Mouse (Mus musculus) cerebellum, adult 8-10 months (tissue): ENCODE data around the gene Cfap77.
"Not testable (repeated sequence)": the region's sequence is repeated elsewhere in the genome, so short reads cannot be mapped to it uniquely, and the experiment has no call there.

Source experiments
- DNase-seq: peaks from one replicate; pipeline ENCODE4 v3.0.0; 2022

Gene Cfap77

GRCm38 (mm10) chr2:29054991-29055390, at the start of gene Cfap77:
Gene Cfap77, minus strand, starts transcription at chr2:29055066.
- no peak for DNase-seq

DNA sequence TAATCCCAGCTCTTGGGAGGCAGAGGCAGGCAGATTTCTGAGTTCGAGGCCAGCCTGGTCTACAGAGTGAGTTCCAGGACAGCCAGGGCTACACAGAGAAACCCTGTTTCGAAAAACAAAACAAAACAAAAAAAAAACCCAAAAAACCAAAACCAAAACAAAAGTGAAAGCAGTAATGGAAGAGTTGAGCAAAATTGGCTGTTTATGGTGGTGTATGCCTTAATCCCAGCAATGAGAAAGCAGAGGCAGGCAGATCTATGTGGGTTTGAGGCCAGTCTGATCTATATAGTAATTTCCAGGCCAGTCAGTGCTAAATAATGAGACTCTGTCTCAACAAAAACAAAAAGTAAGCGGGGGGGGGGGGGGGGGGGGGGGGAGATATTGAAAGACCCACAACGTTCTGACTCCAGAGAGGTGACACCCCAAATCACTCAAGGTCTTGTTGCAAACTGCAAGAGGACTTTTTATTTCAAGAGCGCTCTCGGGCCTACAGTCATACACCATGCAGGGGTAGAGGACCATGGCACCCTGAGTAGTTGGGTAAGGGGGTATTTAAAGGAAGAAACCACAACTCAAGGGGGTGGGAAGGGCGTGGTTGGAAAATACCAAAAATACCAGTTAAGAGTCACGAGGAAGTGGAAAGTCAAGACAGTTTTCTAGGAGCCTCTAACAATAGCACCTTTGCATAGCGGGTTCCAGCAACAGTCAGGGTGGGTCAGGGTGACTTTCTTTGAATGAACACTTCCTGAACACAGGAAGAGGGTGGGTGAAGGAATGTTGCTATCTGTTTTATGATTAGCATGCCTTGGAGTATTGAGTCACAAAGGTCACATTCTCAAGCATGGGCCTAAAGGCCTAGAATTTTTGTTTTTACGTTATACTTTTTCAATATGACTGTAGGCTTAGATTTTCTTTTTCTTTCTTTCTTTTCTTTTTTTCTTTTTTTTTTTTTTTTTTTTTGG, 47.8 kb upstream of the Cfap77 start:
- not testable (repeated sequence) for DNase-seq

DNA sequence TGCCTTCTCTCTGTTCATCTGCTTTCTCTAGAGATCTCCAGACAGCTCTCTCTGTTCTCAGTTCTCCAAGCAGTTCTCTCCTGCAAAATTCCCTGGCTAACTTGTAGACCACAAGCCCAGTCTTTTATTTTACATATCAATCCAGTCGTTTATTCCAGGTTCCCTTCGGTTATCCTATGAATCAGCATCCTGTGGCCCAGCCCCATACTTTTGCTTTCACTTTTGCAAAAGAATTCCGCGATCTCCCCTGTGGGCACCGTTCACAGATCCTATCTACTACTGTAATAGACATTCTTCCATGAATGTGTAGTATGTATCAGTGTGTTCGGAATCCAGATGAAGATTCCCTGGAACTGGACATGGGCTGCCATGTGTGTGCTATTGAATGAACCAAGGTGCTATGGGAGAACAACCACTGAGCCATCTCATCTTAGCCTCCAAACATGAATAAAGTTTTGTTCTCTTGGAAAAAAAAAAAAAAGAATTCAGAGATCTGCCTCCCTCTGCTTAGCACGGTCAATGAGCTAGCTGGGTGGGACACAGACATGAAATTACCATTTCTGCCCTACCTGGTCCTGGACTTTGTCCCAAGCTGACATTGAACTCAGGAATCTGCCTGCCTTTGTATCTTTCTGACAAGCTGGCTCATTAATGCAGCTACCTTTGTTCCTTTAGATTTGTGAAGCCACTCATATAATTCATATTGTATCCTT, 46.1 kb upstream of the Cfap77 start:
- DNase-seq: no peak

DNA sequence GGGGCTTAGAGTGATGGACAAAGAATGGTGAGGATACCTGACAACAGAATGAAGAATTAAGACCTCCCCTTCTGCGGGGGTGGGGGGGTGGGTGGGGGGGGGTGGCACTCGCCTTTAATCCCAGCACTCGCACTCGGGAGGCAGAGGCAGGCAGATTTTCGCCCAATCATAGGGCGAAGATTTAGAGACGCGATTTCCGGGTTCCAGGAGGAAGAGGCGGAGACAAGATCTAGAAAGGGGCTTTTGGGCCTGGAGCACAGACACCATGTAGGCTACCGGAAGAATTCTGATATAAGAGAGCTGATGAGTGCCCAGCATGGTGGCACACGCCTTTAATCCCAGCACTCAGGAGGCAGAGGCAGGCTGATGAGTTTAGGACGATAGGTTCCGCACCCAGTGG, 44.8 kb upstream of the Cfap77 start:
- no peak for DNase-seq

- DNase-seq: no peak
Observed at GRCm38 (mm10) chr2:29098786-29099185, 43.9 kb upstream of the Cfap77 start.

- DNase-seq: not testable (repeated sequence)
Observed at GRCm38 (mm10) chr2:29097955-29098354, 43.1 kb upstream of the Cfap77 start.

- no peak for DNase-seq
Observed at GRCm38 (mm10) chr2:29097465-29097864, 42.6 kb upstream of the Cfap77 start.

DNA sequence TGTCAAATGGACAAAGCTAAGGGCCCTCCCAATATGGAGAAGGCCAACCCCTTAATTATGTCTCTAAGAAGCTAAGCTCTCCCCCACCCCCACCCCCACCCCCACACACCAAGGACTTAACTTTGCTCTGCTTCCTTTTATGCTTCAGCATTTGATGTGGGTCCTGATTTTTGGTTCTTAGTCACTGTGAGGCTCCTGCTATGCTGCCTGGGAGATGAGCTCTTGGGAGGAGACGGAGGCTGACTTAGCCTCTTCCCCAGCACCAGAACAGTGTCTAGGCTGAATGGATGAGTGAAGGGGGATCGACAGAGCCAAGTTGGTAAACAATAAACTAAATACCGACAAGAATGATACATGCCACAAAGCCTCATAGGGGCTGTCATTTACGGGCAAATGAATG, 41.9 kb upstream of the Cfap77 start:
- DNase-seq: no peak

- no peak for DNase-seq
Observed at GRCm38 (mm10) chr2:29095674-29096073, 40.8 kb upstream of the Cfap77 start.

DNA sequence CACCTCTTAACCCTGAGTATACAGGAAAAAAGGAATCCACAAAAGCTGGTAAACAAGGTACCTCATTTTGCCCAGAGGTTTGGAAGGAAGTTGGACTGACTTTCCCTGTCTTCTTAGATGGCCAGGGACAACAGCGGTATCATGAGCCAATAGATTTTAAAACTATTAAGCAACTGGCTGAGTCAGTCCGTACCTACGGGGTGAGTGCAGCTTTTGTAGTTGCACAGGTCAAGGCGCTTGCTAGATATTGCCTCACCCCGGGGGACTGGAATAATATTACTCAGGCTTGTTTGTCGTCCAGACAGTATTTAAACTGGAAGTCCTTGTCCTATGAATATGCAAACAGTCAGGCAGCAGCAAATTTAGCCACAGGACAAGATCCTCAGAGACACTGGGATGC, 34.4 kb upstream of the Cfap77 start:
- not testable (repeated sequence) for DNase-seq

DNA sequence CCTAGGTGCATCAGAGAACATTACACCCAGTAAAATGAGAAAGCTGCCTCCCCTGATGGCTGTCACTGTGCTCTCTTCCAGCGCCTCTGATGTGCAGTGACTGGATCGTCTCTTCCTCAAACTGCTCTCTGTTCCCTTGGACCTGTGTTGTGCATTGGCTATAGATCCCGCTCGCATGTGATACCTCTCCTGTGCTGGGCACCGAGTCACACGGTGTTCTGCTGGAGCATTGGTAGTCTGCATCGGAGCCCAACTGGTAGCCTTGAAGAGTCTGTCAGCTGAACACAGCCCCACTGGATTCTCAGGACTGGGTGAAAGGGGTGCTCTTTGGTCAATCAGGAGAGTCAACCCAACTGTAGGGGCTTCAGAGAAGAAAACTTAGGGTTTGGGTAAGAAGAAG, 31.2 kb upstream of the Cfap77 start:
- no peak for DNase-seq

- DNase-seq: no peak
Observed at GRCm38 (mm10) chr2:29081965-29082364, 27.1 kb upstream of the Cfap77 start.

DNA sequence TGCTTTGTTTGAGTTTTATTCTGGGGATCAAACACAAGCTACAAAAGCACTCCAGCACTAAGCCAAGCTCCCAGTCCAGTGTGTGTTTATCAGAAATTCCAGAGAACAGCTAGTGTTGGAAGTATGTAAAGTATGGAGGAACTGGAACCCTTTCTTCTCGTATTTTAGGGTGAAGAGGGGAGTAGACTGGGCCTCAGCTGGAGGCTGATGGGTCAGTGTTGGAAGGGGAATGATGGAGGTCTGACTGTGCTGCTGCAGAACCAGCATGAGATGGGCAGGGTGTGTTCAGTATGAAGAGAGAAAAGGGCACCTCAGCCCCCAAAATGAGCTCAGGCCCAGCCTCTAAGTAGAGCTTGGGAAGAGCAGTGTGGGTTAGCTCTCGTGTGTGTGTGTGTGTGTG, 21.4 kb upstream of the Cfap77 start:
- no peak for DNase-seq

DNA sequence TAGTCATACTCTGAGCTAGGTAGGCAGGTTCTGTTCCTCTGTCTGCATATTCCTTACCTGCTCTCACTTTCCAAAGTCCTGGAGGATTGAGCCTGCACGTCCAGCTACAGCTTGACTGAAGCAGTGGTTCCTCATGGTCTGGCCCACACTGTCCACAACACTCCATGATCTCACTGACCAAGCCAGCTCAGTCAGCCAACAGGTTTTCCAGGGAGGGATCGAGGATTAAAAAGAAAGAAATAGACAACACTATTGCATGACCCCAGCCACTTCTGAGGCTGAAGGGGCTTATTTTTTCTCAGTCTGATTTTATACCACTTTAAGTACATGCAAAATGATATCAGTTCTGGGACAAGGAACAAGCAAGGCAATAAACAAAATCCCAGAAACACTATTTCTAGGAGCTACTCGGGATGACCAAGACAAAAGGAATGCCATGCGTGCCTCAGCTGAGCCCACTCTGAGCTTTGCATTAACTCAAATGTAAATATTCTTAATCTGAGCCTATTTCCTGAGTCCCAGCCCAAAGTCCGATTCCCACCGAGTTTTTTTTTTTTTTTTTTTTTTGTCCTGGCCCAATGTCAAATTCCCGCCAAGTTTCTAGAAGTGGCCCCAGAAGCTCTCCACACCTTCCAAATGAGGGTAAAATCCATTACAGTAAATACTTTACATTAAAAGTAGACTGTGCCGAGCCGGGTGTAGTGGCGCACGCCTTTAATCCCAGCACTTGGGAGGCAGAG, 20.6 kb upstream of the Cfap77 start:
- DNase-seq: no peak

DNA sequence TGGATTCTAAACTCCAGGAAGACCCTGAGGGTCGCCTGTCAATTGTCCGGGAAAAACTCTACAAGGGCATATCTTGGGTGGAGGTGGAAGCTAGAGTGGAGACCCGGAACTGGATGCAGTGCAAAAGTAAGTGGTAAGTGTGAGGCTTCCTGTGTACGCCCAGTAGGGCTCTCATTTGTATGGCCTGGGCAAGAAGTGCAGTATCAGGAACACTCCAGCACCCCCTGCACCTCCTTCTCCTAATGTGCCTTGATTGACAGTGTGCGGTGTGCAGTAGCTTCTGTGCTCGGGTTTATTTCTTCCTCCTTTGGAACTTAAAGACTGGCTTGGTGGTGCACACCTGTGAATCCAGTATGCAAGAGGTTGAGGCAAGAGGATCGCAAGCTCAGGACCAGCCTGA, 19.8 kb upstream of the Cfap77 start:
- DNase-seq: no peak

- no peak for DNase-seq
Observed at GRCm38 (mm10) chr2:29066410-29066809, 11.5 kb upstream of the Cfap77 start.

DNA sequence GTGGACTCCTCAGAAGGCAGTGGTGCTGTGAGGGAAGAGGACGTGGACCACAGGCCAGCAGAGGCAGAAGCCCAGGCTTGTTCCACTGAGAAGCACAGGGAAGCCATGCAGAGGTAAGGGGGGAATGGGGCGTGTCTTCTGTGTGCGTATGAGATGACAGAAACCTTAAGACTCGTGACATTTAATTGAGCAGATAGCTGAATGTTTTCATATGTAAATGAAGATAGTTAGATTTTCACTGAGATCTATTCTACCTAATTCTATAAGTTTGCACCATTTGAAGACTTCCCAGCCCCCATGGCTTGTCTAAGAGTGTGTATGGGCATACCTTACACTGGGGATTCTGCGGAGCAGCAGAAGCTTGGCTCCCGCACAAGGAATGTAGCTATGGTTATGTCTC, 10.9 kb upstream of the Cfap77 start:
- no peak for DNase-seq

DNA sequence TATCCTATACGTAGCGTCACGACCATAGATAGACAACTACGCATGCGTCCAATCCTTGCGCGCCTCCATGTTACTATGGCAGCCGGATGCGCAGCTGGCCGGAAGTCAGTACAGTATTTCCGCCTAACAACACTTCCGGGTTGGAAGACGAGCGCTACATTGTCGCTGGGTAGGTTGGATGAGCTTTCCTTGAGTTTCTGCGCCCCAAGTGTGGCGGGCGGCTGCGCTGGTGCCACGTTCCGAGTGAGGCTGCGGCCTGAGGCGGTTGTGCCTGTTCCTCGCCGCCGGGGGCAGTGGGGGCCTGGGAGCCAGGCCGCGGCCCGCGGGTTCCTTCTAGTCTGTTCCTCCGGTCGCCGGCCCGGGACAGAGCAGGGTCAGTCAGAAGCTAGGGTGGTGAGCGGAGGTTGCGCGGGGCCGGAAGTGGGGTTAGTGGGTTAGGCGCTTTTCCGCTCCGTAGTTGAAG, 5.3 kb upstream of the Cfap77 start, which contains the start of gene Ttf1:
Gene Ttf1 (plus strand): TSS at position 128 of the 463 bp plus-strand sequence.
- DNase-seq: peak; percentile 86

GRCm38 (mm10) chr2:29054545-29054935, 326 bp downstream of the Cfap77 start:
- no peak for DNase-seq

DNA sequence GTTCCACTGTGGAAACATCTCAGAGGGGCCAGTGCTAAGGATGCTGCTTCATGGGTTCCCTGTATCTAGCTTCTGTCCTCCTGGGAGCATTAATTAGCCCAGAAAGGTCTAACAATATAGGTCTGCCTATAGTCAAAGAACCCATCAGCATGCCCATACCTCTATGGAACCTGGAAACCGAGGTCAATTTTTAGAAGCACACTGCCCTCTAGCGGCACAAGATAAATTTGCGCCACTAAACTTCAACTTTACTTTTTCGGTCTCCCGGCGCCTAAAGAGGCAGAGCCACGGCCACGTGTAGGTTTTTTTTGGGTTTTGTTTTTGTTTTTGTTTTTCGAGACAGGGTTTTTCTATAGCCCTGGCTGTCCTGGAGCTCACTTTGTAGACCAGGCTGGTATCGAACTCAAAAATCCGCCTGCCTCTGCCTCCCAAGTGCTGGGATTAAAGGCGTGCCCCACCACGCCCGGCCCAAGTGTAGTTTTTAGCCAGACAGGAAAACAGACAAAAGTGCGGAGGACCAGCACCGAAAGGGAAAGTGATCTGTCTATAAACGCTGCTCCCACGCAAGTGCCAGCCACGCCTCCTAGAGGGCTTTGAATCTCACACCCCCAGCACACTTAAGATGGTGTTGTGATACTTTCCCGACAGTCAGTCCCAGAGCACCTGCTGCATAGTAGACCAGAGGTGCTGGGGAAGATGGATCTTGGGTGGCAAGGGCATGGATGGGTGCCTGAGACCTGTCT, 893 bp downstream of the Cfap77 start:
- peak; percentile 47 for DNase-seq

GRCm38 (mm10) chr2:29052943-29053454, 1.9 kb downstream of the Cfap77 start:
- DNase-seq: peak; percentile 41

- no peak for DNase-seq
Observed at GRCm38 (mm10) chr2:29051932-29052331, 2.9 kb downstream of the Cfap77 start.
